Mouse (Mus musculus) activated CD4-positive, CD25-positive, alpha-beta regulatory T cell, adult 4 months (primary cell): ENCODE measurements around the gene Gm3139. TPM values are rescaled to one million over a fixed set of nuclear protein-coding genes. Genes with fewer than 3 reads are reported as not detected.
"Not testable (repeated sequence)": the region's sequence is repeated elsewhere in the genome, so short reads cannot be mapped to it uniquely, and the experiment has no call there.

Experiments used
- ATAC-seq: one replicate; pipeline ENCODE4 v1.8.0; 2017
- polyA plus RNA-seq, 2 experiments: library from polyadenylated mRNA; unstranded; fragments of 100-300 nt; shearing (Covaris generic); gene quantifications; one replicate each; pipeline ENCODE4 v1.2.1; 2017

The Gm3139 gene
- polyA plus RNA-seq = 1 to 10 TPM in 1 of 2 experiments, not detected in 1; 1.3 TPM

DNA sequence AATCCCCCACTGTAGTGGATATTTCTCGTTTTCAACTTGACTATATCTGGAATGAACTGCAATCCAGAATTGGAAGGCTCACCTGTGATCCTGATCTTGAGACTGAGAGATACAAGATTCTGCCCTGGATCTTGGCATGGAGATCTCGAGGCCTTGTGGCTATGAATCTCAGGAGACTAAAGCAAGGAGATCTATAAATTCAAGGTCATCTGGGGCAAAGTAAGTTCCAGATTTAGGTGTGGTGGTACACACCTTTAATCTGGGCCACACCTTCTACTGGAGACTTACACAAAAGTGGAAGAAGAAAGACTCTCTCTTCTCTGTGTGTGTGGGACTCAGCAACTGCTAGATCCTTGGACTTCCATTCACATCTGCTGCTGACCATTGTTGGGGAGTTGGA is at the start of gene Gm3139:
Gene Gm3139 (plus strand): TSS at position 301 of the 400 bp plus-strand sequence.
- ATAC-seq = not testable (repeated sequence)

Other genes with a start within 250 kb of the Gm3139 start
- not detected for gene A430089I19Rik, start 219.5 kb upstream of the Gm3139 start, polyA plus RNA-seq
- not detected for gene Gm6502, start 211.9 kb upstream of the Gm3139 start, polyA plus RNA-seq
- not detected for gene AA792892, start 186.5 kb upstream of the Gm3139 start, polyA plus RNA-seq
- not detected for gene Gm7682, start 80.5 kb upstream of the Gm3139 start, polyA plus RNA-seq
- not detected for gene Gm3147, start 90.1 kb downstream of the Gm3139 start, polyA plus RNA-seq
- under 1 TPM in 1 of 2 experiments, not detected in 1; 0.58 TPM for gene Gm6509, start 97.7 kb downstream of the Gm3139 start, polyA plus RNA-seq
- gene Gm6205, start 122.1 kb downstream of the Gm3139 start, polyA plus RNA-seq = not detected